Mouse (Mus musculus): ENCODE results near the gene Camkmt. TPM values are rescaled to one million over a fixed set of nuclear protein-coding genes. Genes with fewer than 3 reads are reported as not detected.

Camkmt gene
- total RNA-seq (2023; ENCODE audit: inconsistent age), result 16.3 to 20.4 TPM (median 18.3 TPM) in 4 replicates

DNA sequence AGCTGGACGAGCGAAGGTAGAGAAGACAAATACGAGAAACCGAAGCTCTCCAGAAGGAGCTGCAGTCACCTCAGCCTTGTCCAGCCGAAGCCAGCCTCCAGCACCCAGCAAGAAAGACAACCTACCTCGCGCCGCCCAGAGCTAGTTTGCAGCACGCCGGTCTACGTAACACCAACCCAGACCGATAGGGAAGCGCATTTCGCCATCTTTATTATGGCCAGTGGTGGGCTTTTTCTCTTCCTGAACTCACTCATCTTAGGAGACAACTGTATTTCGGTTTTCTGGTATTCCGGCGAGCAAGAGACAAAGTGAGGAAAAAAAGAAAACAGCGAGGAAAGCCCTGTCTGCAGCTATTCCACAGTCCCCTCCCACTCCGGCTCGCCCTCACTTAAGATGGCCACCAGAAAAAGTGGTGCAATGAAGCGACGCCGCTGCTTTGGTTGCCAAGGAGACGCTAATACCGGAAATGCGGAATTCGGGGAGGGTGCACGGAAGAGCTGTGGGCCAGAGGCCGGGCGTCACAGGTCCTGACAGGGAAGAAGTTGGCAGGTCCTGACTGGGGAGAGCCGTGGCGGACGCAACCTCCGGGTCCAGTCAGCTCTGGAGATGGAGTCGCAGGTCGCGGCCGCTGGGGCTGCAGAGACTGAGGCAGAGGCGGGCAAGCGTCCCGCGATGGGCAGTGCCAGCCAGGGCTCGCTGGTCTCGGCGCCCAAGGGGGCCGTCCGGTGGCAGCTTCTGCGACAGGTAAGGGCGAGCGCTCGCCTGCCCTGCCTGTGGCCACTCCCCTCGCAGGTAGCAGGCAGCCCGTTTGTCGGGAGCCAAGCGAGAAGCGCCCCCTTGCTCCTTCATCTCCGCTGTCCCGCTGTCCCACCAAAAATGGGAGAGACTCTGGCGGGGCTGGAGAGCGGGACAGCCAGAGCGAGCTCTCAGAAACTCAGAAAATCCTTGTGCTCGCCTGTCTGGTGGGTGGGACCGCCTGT, at the start of gene Camkmt, which contains the start of gene Prepl:
Gene Camkmt (plus strand): TSS at position 433 of the 980 bp plus-strand sequence.
Gene Prepl (minus strand): TSS at position 122 of the 980 bp plus-strand sequence.

Other genes with a start within 250 kb of the Camkmt start
- 62.3 to 67.8 TPM (median 65.4 TPM) in 4 replicates for gene Ppm1b, start 133.8 kb upstream of the Camkmt start, total RNA-seq (2023; ENCODE audit: inconsistent age)
- gene Slc3a1, start 62.2 kb upstream of the Camkmt start, total RNA-seq (2023; ENCODE audit: inconsistent age), result 0.60 to 1.4 TPM (median 0.83 TPM) in 4 replicates
- gene Prepl, start 311 bp upstream of the Camkmt start, total RNA-seq (2023; ENCODE audit: inconsistent age), result 32.6 to 36.9 TPM (median 34.0 TPM) in 4 replicates